Mouse (Mus musculus): ENCODE results near the gene Endov. TPM values are rescaled to one million over a fixed set of nuclear protein-coding genes. Genes with fewer than 3 reads are reported as not detected.
A peak's percentile ranks its signal among the peaks of the same experiment; 100 is the strongest.

Endov gene
- polyA plus RNA-seq, 1 experiment from 2014 or later, result 24.5 TPM

DNA sequence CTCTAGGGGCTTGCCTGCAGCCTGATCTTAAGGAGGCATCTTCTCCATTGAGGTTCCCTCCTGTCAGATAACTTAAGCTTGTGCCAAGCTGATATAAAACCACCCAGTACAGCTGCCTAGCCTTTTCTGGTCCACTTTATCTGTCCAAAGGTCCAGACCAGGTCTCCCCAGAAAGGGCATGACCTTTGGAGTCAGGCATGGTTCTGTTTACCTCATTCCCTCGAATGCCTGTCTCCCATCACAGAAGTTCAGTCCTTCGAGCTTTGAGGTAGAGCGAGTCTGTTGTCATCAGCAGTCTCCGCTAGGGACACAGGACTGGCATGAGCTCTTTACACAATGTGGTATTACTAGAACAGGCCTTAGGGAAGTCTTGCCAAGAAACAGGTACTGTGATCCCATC, 15.2 kb downstream of the Endov start:
- no peak overlapping the region for H3K4me3 ChIP-seq
- WGBS, result 93% methylated on average over 4 of the region's 4 CpGs
- H3K9me3 ChIP-seq, result no peaks in the 10 kb centered on the region
- no peak overlapping the region for H3K27ac ChIP-seq
- H3K27me3 ChIP-seq (ENCODE audit: poor library complexity, severe bottlenecking), result no peaks in the 10 kb centered on the region
- H3K36me3 ChIP-seq (replicated peaks), result peaks cover 75% of the 10 kb centered on the region
- H3K4me1 ChIP-seq, result peaks cover 25% of the 10 kb centered on the region
- no peak for DNase-seq (ENCODE audit: extremely low spot score, low spot score)

DNA sequence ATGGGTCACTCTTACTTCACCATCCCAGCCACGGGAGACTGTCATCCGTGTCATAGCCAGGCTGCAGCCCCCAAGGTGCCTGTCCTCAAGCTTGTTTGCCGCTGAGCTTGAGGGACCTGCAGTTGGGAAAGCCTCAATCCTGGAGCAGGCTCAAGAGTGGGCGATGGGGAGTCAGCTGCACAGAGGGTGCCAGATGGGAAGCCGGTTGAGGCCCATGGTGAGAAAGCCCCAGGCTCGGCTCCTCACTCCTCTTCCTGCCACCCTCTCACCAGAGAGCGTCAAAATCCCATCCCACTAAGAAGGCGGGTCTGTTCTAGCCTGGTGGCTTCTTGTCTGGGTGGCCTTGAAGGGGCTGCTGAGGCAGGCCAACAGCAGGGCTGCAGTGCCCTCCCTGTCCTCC, 16.6 kb downstream of the Endov start:
- WGBS, result 90% methylated on average over 8 of the region's 8 CpGs
- Histone ChIP-seq H3K27ac (no peak overlapping the region), H3K9me3 (no peaks in the 10 kb centered on the region), H3K36me3 (replicated peaks) (peaks cover 61% of the 10 kb centered on the region), H3K4me1 (peaks cover 38% of the 10 kb centered on the region), H3K4me3 (no peak overlapping the region), H3K27me3 (ENCODE audit: poor library complexity, severe bottlenecking) (peaks cover 9% of the 10 kb centered on the region)
- DNase-seq (ENCODE audit: extremely low spot score, low spot score), result no peak

DNA sequence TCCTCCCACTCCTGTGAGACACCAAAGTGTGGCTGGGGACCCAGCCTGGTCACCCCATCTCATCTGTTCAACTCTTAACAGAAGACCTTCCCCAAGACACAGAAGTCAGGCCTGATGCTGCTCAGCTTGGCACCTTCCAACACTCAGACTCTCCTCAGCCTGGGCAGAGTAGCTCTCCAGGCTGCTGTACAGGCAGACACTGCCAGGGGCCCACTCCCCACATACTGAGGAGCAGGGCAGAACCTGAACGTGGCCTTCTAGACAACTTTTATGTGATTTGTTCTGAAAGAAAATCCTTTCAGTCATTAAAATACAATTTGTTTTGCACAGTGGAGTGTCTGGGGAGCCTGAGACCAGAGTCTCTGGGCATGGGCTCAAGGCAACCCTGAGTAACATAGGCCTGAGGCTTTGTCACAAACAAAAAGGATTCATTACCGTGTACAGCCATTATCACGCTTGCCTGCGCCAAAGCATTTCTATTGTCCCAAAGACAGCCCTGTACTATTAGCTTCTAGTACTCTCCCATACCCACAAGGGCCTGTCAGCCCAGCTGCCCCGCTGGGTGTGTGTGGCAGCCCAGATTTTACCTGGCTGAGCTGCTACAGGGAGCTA, 18.1 kb downstream of the Endov start:
- H3K27me3 ChIP-seq (ENCODE audit: poor library complexity, severe bottlenecking), result peaks cover 24% of the 10 kb centered on the region
- no peak for DNase-seq (ENCODE audit: extremely low spot score, low spot score)
- 69% methylated on average over 5 of the region's 5 CpGs for WGBS
- H3K36me3 ChIP-seq (replicated peaks), result peaks cover 46% of the 10 kb centered on the region
- H3K9me3 ChIP-seq, result no peaks in the 10 kb centered on the region
- peaks cover 53% of the 10 kb centered on the region for H3K4me1 ChIP-seq
- H3K27ac ChIP-seq, result peak overlapping the region; percentile 70
- H3K4me3 ChIP-seq, result no peak overlapping the region

DNA sequence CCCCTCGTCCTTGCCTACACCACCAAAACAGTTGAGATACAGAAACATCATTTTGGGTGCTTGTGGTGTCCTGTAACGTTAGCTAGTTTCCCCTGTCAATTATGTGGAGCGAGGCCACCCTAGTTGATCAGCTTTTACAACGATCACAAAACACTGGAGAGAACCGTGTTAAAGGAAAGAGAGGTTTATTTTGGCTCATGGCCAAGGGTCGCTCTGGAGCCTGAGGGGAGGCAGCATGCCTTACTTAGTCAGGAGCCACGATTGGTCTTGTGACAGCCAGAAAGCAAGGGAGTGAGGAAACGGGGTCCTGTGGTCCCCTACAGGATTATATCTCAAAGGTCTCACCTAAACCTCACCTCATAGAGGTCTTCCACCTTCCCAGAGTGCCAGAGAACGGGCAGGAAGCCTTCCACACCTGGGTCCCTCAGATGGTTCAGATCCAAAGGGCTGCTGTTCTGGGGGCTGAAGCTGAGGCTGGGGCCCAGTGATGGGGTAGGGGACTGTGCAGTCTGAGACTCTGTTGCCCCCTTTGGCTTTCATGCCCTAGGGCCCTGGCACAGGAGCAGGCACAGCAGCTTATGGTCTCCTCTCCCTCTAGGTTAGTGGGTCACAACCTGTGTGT, 22.0 kb downstream of the Endov start:
- Histone ChIP-seq H3K27me3 (ENCODE audit: poor library complexity, severe bottlenecking) (peaks cover 62% of the 10 kb centered on the region), H3K4me3 (no peak overlapping the region), H3K36me3 (replicated peaks) (peaks cover 9% of the 10 kb centered on the region), H3K27ac (peak overlapping the region; percentile 1; the same call in 1 of the 2 replicates), H3K9me3 (no peaks in the 10 kb centered on the region), H3K4me1 (peaks cover 83% of the 10 kb centered on the region)
- no peak for DNase-seq (ENCODE audit: extremely low spot score, low spot score)
- 74% methylated on average over 9 of the region's 9 CpGs for WGBS

DNA sequence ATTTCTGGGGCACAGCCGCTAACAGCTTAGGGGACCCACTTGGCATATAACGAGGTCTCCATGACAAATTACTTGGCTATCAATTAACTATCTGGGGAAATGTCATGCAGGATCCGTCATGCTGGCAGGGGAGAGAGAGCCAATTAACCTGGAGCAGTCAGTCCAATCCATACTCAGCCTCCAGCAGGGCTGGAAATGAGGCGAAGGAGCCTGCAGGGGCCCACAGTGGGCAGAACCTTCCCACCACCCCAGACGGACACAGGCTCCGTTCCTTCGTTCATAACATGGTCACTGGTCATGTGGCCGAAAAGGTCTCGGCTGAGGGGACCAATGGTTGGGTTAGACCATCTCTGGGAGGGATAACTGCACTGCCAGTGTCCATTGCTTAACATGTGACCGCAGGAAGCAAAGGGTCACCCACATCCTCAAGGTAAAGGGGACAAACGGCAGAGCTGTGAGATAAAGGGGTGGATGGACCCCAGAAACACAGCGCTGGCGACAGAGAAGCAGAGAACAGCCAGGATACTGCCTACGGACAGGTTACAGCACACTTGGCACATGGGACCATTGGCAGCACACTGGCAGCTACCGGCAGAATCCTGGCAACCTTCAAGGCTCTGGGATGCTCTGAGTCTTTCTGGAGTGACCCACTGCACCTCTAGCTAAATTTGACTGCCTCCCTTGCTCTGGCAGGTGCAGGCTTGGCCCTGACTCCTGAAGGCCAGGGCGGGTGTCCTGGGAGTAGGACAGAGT, 23.1 kb downstream of the Endov start:
- no peaks in the 10 kb centered on the region for H3K36me3 ChIP-seq (replicated peaks)
- 46% methylated on average over 16 of the region's 16 CpGs for WGBS
- H3K9me3 ChIP-seq, result no peaks in the 10 kb centered on the region
- H3K27ac ChIP-seq, result peak overlapping the region; percentile 78
- no peak for DNase-seq (ENCODE audit: extremely low spot score, low spot score)
- peaks cover 76% of the 10 kb centered on the region for H3K4me1 ChIP-seq
- peak overlapping the region; percentile 49 for H3K4me3 ChIP-seq
- H3K27me3 ChIP-seq (ENCODE audit: poor library complexity, severe bottlenecking), result peaks cover 63% of the 10 kb centered on the region

DNA sequence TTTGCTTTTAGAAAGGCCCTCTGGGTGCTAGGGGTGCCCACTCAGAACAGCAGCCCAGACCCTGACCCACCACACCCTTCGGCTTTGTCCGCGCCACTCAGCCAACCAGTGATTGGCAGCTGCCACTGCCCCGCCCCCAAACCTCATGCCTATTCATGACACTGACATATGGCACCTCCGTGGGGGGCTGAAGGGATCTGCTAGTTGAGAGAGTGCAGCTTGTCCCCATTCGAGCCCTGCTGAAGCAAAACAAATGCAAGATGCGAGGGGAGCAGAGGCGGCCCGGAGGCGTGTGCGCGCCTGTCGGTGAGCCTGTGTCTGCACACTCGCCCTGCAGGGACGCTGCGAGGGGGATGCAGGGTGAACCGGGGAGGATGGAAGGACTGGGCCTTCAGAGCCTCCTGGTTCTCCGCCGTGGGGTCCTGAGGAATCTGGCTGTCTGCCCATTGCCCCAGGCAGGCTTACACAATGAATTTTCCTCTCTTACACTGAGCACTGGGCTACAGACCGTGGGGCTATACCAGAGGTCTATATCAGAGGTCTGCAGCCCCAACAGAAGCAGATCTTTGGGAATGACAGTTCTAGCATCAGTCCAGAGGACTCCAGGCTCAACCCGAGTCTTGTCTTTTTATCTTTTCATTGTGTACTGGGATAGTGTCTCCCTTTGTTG, 24.0 kb downstream of the Endov start:
- no peaks in the 10 kb centered on the region for H3K9me3 ChIP-seq
- peak; percentile 79 for DNase-seq (ENCODE audit: extremely low spot score, low spot score)
- peak overlapping the region; percentile 49 for H3K4me3 ChIP-seq
- H3K4me1 ChIP-seq, result peaks cover 67% of the 10 kb centered on the region
- H3K36me3 ChIP-seq (replicated peaks), result no peaks in the 10 kb centered on the region
- 5% methylated on average over 21 of the region's 21 CpGs for WGBS
- H3K27me3 ChIP-seq (ENCODE audit: poor library complexity, severe bottlenecking), result peaks cover 68% of the 10 kb centered on the region
- H3K27ac ChIP-seq, result peak overlapping the region; percentile 78

DNA sequence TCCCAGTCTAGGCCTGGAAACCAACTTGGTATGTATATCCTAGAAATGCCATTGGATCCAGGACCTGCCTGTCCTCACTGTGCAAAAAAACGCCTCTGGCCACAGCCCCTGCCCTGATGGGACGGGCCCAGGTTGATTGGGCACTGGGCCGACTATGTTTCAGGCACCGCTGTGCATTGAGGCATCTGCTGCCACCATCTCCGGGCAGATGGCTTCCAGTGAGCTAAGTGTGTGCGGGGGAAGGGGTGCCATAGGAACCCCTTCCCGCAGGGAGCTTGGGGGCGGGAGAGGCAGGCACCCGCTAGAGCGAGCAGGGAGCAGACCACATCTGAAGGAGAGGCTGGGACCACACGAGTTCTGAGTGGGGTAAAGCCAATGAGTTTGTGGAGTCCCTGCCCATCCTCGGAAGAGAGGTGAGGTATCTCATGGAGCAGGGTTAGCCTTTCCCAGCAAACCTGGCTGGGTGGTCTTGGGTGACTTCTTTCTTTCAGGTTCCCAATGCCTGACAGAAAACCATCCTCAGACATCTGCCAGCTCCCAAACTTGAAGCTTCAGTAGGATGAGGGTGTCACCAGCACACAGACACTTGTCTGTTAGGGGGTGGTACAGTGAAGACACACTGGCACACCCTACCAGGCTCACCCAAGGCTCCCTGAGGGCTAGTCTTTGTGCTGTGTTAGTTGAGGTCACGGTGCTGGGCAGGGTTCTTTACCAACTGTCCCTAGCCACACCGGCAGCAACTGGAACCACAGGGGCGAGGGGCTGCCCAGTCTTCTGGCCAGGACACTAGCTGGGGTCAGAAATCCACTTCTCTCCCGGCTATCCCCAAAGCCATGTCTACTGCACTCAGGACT, 24.9 kb downstream of the Endov start:
- Histone ChIP-seq H3K4me3 (peak overlapping the region; percentile 49; the same call in 1 of the 2 replicates), H3K4me1 (peaks cover 58% of the 10 kb centered on the region), H3K9me3 (no peaks in the 10 kb centered on the region), H3K36me3 (replicated peaks) (no peaks in the 10 kb centered on the region), H3K27ac (peak overlapping the region; percentile 78), H3K27me3 (ENCODE audit: poor library complexity, severe bottlenecking) (peaks cover 68% of the 10 kb centered on the region)
- DNase-seq (ENCODE audit: extremely low spot score, low spot score), result no peak
- 80% methylated on average over 16 of the region's 16 CpGs for WGBS

DNA sequence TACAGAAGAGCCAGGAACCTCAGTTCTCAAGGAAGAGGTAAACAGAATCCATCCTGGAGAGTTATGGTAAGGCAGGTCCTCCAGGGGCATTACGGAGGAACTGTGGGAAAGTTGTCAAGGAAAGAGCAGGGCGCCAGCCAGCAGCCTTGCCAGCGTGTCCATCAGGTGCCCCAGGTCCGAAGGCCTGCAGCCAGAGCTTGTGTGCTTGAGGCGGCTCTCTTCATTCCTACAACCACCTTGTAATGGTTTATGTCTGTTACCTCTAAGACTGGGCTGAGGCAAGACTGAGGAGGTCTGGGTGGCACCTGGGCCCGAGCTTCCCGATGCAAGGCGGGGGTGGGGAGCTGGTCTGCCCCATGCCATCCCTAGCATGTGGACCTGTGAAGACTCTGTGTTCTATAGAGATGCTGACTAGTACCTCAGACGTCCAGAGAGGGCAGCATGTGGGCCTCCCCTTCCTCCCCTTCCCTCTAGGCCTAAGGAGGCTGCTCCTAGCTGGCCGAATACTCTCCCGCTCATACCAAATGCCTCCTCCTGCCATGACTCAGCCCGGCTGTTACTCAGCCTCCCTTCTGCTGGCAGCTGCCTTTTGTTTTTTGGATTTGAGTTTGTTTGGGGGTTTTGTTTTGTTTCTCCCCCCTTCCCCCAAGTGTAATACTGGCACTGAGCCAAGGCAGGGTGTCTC, 25.7 kb downstream of the Endov start:
- Histone ChIP-seq H3K4me1 (peaks cover 53% of the 10 kb centered on the region), H3K27me3 (ENCODE audit: poor library complexity, severe bottlenecking) (peaks cover 68% of the 10 kb centered on the region), H3K36me3 (replicated peaks) (no peaks in the 10 kb centered on the region), H3K4me3 (no peak overlapping the region), H3K27ac (peak overlapping the region; percentile 78; the same call in 1 of the 2 replicates), H3K9me3 (no peaks in the 10 kb centered on the region)
- WGBS, result 72% methylated on average over 12 of the region's 12 CpGs
- DNase-seq (ENCODE audit: extremely low spot score, low spot score), result no peak

DNA sequence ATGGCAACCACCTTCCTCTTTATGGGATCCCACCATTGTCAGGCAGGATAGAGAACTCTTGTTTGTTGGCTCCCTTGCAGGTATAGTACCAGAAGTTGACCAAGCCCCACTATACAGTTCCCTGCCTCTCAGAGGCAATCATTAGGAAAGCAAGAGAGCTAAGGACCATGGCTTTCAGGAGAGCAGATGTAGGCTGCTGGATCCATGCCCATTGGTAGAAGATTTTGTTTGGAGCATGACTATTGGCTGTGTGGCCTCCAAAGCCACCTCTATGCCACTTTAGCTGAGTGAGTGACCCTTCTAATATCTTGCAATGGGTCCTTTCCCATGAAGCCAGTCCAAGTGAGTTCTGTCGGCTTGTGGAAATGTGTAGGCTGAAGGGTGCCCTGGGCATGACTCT, 28.2 kb downstream of the Endov start:
- Histone ChIP-seq H3K36me3 (replicated peaks) (no peaks in the 10 kb centered on the region), H3K9me3 (no peaks in the 10 kb centered on the region), H3K4me3 (no peak overlapping the region), H3K27me3 (ENCODE audit: poor library complexity, severe bottlenecking) (peaks cover 43% of the 10 kb centered on the region), H3K4me1 (peaks cover 28% of the 10 kb centered on the region), H3K27ac (no peak overlapping the region)
- WGBS, result 96% methylated on average over 1 of the region's 1 CpGs
- no peak for DNase-seq (ENCODE audit: extremely low spot score, low spot score)

DNA sequence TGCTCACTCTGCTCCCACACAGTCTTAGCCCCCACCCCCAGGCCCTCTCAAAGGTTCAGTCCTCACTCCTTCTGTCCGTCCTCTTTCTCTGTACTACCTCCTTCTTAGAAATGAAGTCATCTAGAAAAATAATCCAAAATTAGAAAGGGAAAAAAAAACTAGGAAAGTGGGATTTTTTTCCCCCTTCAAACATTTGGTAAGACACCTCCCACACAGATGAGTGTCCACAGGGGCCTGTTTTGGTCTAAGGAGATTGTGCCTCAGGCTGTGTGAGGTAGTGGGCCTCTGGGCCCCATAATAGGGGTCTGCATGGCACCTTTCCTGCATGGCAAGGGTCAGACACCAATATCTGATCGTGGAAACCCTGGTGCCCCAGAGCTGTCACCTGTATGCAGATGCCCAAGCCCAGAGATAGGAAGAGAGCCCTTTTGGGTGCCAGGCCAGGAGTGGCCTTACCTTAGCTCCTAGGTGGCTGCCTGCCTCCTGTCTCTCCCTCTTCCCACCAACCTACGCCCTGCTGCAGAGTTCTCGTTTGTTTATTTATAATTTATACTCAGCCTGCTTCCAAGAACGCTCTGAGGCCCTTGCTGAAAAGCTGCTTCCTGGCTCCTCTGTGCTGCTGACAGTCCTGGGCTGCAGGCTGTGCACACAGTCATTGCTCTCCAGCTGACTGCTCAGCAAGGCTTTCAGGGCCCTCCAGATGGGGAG, 29.0 kb downstream of the Endov start:
- no peak overlapping the region for H3K27ac ChIP-seq
- H3K36me3 ChIP-seq (replicated peaks), result no peaks in the 10 kb centered on the region
- no peaks in the 10 kb centered on the region for H3K9me3 ChIP-seq
- WGBS, result 81% methylated on average over 5 of the region's 5 CpGs
- no peak overlapping the region for H3K4me3 ChIP-seq
- no peak for DNase-seq (ENCODE audit: extremely low spot score, low spot score)
- peaks cover 26% of the 10 kb centered on the region for H3K4me1 ChIP-seq
- peaks cover 35% of the 10 kb centered on the region for H3K27me3 ChIP-seq (ENCODE audit: poor library complexity, severe bottlenecking)

DNA sequence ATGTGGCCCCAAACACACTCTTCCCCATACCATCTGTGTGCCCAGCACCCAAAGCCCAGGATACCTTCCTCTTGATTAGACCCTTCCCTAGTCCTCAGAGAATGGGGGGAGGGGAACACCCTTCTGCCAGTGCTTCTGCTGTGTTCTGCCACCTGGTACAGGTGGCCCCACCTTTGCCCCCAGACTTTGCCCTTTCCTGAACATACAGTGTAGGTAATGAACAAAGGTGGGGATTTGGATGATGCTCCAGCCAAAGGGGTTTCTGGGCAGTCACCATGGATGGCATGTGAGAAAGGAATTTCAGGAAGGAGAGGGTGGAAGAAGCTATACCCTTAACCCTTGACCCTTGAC, 29.5 kb downstream of the Endov start:
- DNase-seq (ENCODE audit: extremely low spot score, low spot score), result no peak
- peaks cover 20% of the 10 kb centered on the region for H3K4me1 ChIP-seq

More for the DNA sequence above, 29.5 kb downstream of the Endov start:
- H3K27me3 ChIP-seq (ENCODE audit: poor library complexity, severe bottlenecking), result peaks cover 30% of the 10 kb centered on the region
- no peaks in the 10 kb centered on the region for H3K9me3 ChIP-seq
- H3K27ac ChIP-seq, result no peak overlapping the region
- no peaks in the 10 kb centered on the region for H3K36me3 ChIP-seq (replicated peaks)
- H3K4me3 ChIP-seq, result no peak overlapping the region
